Mouse (Mus musculus) stomach, postnatal 0 days (tissue): ENCODE data around the gene Ascc2. TPM values are rescaled to one million over a fixed set of nuclear protein-coding genes. Genes with fewer than 3 reads are reported as not detected.

Source experiments
- ATAC-seq: fragments of 200-750 bp; cut with Nextera tagmentation; 2 replicates; pipeline ENCODE4 v1.8.0; 2017; ENCODE audit not compliant: low FRiP score, low TSS enrichment
- DNase-seq: peaks from one replicate; pipeline ENCODE4 v3.0.0-alpha.2; 2016; ENCODE audit warnings: low spot score
- H3K27ac ChIP-seq: fragments of 300-500 bp; sonication (generic); replicated peaks from 2 replicates; pipeline ENCODE4 v1.5.1; 2014; ENCODE audit warnings: mild to moderate bottlenecking, control low read depth
- H3K27me3 ChIP-seq: fragments of 300-500 bp; sonication (generic); 2 replicates; pipeline ENCODE4 v1.6.1; 2014; ENCODE audit warnings: low read length; ENCODE audit not compliant: control insufficient read depth, insufficient read depth
- H3K36me3 ChIP-seq: fragments of 300-500 bp; sonication (generic); 2 replicates; pipeline ENCODE4 v1.6.1; 2014; ENCODE audit warnings: low read length, mixed read lengths; ENCODE audit not compliant: control insufficient read depth, insufficient read depth
- H3K4me1 ChIP-seq: fragments of 300-500 bp; sonication (generic); replicated peaks from 2 replicates; pipeline ENCODE4 v1.6.1; 2014; ENCODE audit warnings: antibody characterized with exemption; ENCODE audit not compliant: control insufficient read depth, insufficient read depth
- H3K4me2 ChIP-seq: fragments of 300-500 bp; sonication (generic); replicated peaks from 2 replicates; pipeline ENCODE4 v1.6.1; 2014; ENCODE audit warnings: low read depth, mild to moderate bottlenecking, control low read depth, moderate library complexity
- H3K4me3 ChIP-seq: fragments of 300-500 bp; sonication (generic); 2 replicates; pipeline ENCODE4 v1.5.1; 2014; ENCODE audit warnings: low read depth, low read length, control low read depth
- H3K9ac ChIP-seq: fragments of 300-500 bp; sonication (generic); 2 replicates; pipeline ENCODE4 v1.6.1; 2014; ENCODE audit warnings: mild to moderate bottlenecking, low read length, control low read depth, mixed read lengths
- H3K9me3 ChIP-seq: fragments of 300-500 bp; sonication (generic); 2 replicates; pipeline ENCODE4 v1.6.1; 2016; ENCODE audit warnings: low read length; ENCODE audit not compliant: control insufficient read depth
- CTCF ChIP-seq: IDR thresholded peaks from 2 replicates; pipeline ENCODE4 v1.5.1; 2016; ENCODE audit warnings: antibody characterized with exemption, low read depth, mild to moderate bottlenecking, moderate library complexity
- EP300 ChIP-seq: optimal IDR thresholded peaks from 2 replicates; pipeline ENCODE3; 2016; ENCODE audit warnings: antibody characterized with exemption
- WGBS: fragments of 180-500 bp; shearing (Covaris S2); extraction: QIAGEN DNeasy Blood & Tissue Kit; methylation state at CpG from one replicate; pipeline ENCODE4 v1.1.7; 2014; 5-methylcytosine and 5-hydroxymethylcytosine counted together
- polyA plus RNA-seq: library from polyadenylated mRNA; unstranded; fragments of >200 nt; fragmentation: Nextera tagmentation; extraction: Ambion mirVana; gene quantifications from 2 replicates; pipeline ENCODE4 v1.2.1, GENCODE M21; 2015

The Ascc2 gene
- polyA plus RNA-seq, 1 experiment from 2014 or later = 20.2 TPM

- H3K27me3 ChIP-seq = no peaks in the 10 kb centered on the region
- no peak overlapping the region for H3K4me3 ChIP-seq
- 55% methylated on average over 1 of the region's 1 CpGs for WGBS
- no peak overlapping the region for H3K9ac ChIP-seq
- H3K9me3 ChIP-seq = no peaks in the 10 kb centered on the region
- TF ChIP-seq EP300 (no peak), CTCF (no peak)
- H3K4me2 ChIP-seq = no peak overlapping the region
- DNase-seq (no peak), ATAC-seq (peak; percentile 73)
- H3K36me3 ChIP-seq = peaks cover 3% of the 10 kb centered on the region; the same call in 1 of the 2 replicates
- no peaks in the 10 kb centered on the region for H3K4me1 ChIP-seq
- H3K27ac ChIP-seq = peak overlapping the region; percentile 45; the same call in 1 of the 2 replicates
Observed at GRCm38 (mm10) chr11:4659818-4660217, 22.3 kb downstream of the Ascc2 start.

DNA sequence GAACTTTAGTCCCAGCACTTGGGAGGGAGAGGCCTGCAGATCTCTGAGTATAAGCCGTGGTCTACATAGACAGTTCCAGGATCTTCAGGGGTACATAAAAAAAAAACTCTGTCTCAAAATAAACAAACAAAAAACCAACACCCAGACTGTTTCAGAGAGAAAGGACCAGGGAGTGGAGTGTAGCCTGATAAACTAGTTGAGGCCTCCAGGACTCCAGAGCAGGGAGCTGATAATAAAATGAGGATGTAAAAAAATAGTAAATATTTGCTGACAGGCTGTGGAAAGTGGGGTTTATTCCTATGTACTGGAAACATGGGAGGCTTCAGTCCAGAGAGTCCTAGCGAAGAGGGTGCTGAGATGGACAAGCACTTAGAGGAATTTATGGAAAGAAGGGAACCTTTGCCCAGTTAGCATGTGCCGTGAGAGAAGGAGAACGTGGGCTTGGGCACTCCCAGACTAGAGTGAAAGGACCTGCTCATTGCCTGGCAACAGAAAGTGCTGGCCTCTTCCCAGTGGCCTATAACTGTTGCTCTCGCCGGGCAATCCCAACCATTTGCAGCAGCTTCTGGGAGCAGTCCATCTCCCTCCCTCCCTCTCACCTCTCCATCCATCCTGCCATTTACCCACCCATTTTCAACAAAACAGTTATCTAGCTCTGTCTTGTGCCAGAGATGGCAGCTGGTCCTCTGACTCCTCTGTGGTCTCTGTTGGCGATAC, 22.9 kb downstream of the Ascc2 start:
- ATAC-seq (no peak), DNase-seq (no peak)
- Histone ChIP-seq H3K36me3 (peaks cover 3% of the 10 kb centered on the region; the same call in 1 of the 2 replicates), H3K4me2 (no peak overlapping the region), H3K27ac (peak overlapping the region; percentile 49; the same call in 1 of the 2 replicates), H3K9ac (no peak overlapping the region), H3K4me3 (no peak overlapping the region), H3K27me3 (no peaks in the 10 kb centered on the region), H3K9me3 (no peaks in the 10 kb centered on the region), H3K4me1 (no peaks in the 10 kb centered on the region)
- WGBS = 81% methylated on average over 7 of the region's 7 CpGs
- TF ChIP-seq EP300 (no peak), CTCF (no peak)

DNA sequence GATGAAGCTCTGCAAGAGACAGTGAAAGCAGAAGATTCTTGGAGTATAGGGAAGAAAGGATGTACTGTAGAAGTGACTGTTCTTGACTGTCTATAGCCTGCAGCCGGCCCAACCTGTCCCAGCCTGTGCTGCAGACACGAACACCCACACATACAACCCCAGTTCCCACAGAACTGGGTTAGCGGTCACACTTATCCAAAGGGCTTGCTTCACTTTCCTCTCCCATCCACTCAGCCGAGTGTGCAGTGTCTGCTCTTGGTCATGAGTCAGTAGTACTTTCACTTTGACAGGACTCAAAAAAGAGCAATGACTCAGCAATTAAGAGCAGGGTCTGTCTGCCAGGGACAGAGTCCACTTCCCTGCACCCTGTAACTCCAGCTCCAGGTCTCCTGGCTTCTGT, 23.8 kb downstream of the Ascc2 start:
- peak; percentile 80 for ATAC-seq
- H3K9me3 ChIP-seq = no peaks in the 10 kb centered on the region
- H3K4me3 ChIP-seq = no peak overlapping the region
- 67% methylated on average over 4 of the region's 4 CpGs for WGBS
- peaks cover 3% of the 10 kb centered on the region; the same call in 1 of the 2 replicates for H3K36me3 ChIP-seq
- H3K9ac ChIP-seq = no peak overlapping the region
- no peak overlapping the region for H3K4me2 ChIP-seq
- no peak for DNase-seq
- TF ChIP-seq EP300 = no peak
- TF ChIP-seq CTCF = no peak
- no peaks in the 10 kb centered on the region for H3K27me3 ChIP-seq
- no peaks in the 10 kb centered on the region for H3K4me1 ChIP-seq
- no peak overlapping the region for H3K27ac ChIP-seq

- ATAC-seq (no peak), DNase-seq (no peak)
- Histone ChIP-seq H3K4me3 (no peak overlapping the region), H3K9ac (no peak overlapping the region), H3K36me3 (peaks cover 3% of the 10 kb centered on the region; the same call in 1 of the 2 replicates), H3K9me3 (no peaks in the 10 kb centered on the region), H3K4me2 (no peak overlapping the region), H3K27ac (no peak overlapping the region), H3K4me1 (no peaks in the 10 kb centered on the region), H3K27me3 (no peaks in the 10 kb centered on the region)
- WGBS = 88% methylated on average over 10 of the region's 10 CpGs
- TF ChIP-seq EP300 = no peak
- TF ChIP-seq CTCF = no peak
Observed at GRCm38 (mm10) chr11:4661871-4662495, 24.4 kb downstream of the Ascc2 start.

DNA sequence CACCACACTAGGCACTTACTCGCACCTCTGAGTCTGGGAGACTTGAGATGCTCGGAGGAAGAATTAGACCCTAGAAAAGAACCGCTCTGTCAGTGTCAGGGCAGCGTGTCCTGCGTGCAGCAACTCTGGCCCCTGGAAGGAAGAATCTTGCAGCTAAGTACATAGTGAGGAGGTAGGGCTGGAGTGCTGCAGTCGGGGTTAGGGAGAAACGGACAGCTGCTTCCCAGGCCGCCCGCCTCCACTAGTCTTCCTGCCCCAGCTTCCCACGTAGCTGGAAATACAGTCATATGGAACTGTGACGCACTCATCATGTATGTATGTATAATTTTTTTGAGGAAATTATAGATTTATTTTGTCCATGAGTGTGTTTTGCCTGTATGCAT, 24.9 kb downstream of the Ascc2 start:
- WGBS = 90% methylated on average over 11 of the region's 11 CpGs

DNA sequence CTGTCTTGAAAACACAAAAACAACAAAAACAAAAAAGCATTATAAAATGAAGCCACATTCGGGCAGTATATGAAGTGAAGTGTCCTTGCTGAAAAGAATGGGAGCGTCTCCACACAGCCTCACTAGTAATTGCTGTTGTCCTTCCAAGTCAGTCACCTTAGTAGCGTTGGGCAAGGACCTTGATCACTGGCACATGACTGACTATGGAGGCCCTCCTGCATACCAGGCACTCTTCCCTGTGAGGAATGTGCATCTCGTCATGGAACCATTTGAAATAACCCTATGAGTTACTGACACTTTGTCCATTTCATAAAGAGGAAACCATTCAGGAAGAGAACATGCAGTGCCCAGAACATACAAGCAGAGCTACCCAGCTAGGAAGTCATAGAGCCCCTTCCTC, 34.2 kb downstream of the Ascc2 start:
- no peaks in the 10 kb centered on the region for H3K9me3 ChIP-seq
- ATAC-seq (no peak), DNase-seq (no peak)
- no peak overlapping the region for H3K4me3 ChIP-seq
- no peak overlapping the region for H3K9ac ChIP-seq
- 81% methylated on average over 4 of the region's 4 CpGs for WGBS
- H3K4me1 ChIP-seq = no peaks in the 10 kb centered on the region
- H3K27me3 ChIP-seq = no peaks in the 10 kb centered on the region
- H3K4me2 ChIP-seq = no peak overlapping the region
- TF ChIP-seq EP300 = no peak
- H3K36me3 ChIP-seq = 0 out of 2 replicates have a peak, but pooled peaks cover 3% of the 10 kb centered on the region
- 0 out of 2 replicates have a peak overlapping the region, but pooled peaks have one; percentile 30 for H3K27ac ChIP-seq

More for the DNA sequence above, 24.9 kb downstream of the Ascc2 start:
- DNase-seq (no peak), ATAC-seq (no peak)
- H3K36me3 ChIP-seq = peaks cover 3% of the 10 kb centered on the region; the same call in 1 of the 2 replicates
- no peak overlapping the region for H3K27ac ChIP-seq
- no peak overlapping the region for H3K9ac ChIP-seq
- no peaks in the 10 kb centered on the region for H3K27me3 ChIP-seq
- H3K4me1 ChIP-seq = no peaks in the 10 kb centered on the region
- H3K4me2 ChIP-seq = no peak overlapping the region
- no peaks in the 10 kb centered on the region for H3K9me3 ChIP-seq
- no peak overlapping the region for H3K4me3 ChIP-seq
- TF ChIP-seq CTCF (no peak), EP300 (no peak)
